Comparison of ENCODE assay signal across 10 mouse cellular contexts in genomic region chr2:27438281-27438680, GRCm38 (mm10). TPM values are rescaled to one million over a fixed set of nuclear protein-coding genes. Genes with fewer than 3 reads are reported as not detected.
A peak's percentile ranks its signal among the peaks of the same experiment; 100 is the strongest.
DNase-seq lines count a peak whose midpoint lies in the region; ATAC-seq and TF ChIP-seq lines count a peak whose summit lies in the region.
"Had no signal": no experiment of that assay in that cellular context is flagged by ENCODE, and none has a peak within 500 bp of the region (broad histone marks: within the 10 kb centered on the region; RNA-seq: fewer than 3 reads in every experiment).

No protein-coding gene starts in this region.

- no peaks in the 10 kb centered on the region for H3K4me1 ChIP-seq in lung, postnatal 0 days (ENCODE audit: insufficient read depth, low read depth, low read length)
- peaks cover 13 to 23% of the 10 kb centered on the region in 2 experiments; a peak in 3 of 4 replicates for H3K4me1 ChIP-seq in liver, embryonic 14.5 days (replicated peaks; ENCODE audit: control insufficient read depth in 2 of 2, insufficient read depth in 2 of 2, low read length in 1 of 2)

- ATAC-seq in lung, postnatal 0 days, result no peak
- ATAC-seq in liver, embryonic 14.5 days (ENCODE audit: insufficient read depth), result 0 out of 2 replicates have a peak, but pooled peaks have one; percentile 20

- H3K4me3 ChIP-seq in lung, postnatal 0 days (ENCODE audit: low read depth, low read length), result no peak overlapping the region
- no peak overlapping the region for H3K4me3 ChIP-seq in liver, embryonic 14.5 days (ENCODE audit: insufficient read depth in 1 of 2, low read depth in 2 of 2, low read length in 2 of 2)
- H3K4me3 ChIP-seq: heart, embryonic 15.5 days had no signal

- no peak overlapping the region for H3K27ac ChIP-seq in lung, postnatal 0 days (ENCODE audit: low read length)
- H3K27ac ChIP-seq in liver, embryonic 14.5 days, result no peak overlapping the region
- H3K27ac ChIP-seq: heart, embryonic 15.5 days; macrophage had no signal

- peak; percentile 35 for DNase-seq in lung, postnatal 0 days (ENCODE audit: low spot score)
- DNase-seq in lung, adult 18-20 months, result no peak
- peak; percentile 49 to 70 for DNase-seq in adrenal gland, postnatal 36 days
- DNase-seq in liver, embryonic 14.5 days (ENCODE audit: low read depth in 3 of 3, low spot score in 3 of 3), result peak; percentile 40 to 56 (median 46)
- peak; percentile 81 for DNase-seq in thymus, postnatal 4 days
- no peak for DNase-seq in cerebellum, adult 11-12 months
- no peak for DNase-seq in left cerebral cortex, adult 18-20 months (ENCODE audit: low spot score in 2 of 2)
- no peak for DNase-seq in kidney, adult 11 months

- no peaks in the 10 kb centered on the region for H3K36me3 ChIP-seq in lung, postnatal 0 days (ENCODE audit: insufficient read depth, low read length)
- no peaks in the 10 kb centered on the region for H3K36me3 ChIP-seq in liver, embryonic 14.5 days (replicated peaks; ENCODE audit: control insufficient read depth, insufficient read depth, low read depth)
- H3K36me3 ChIP-seq: heart, embryonic 15.5 days had no signal

- 14% methylated on average over 11 of the region's 11 CpGs for WGBS in lung, postnatal 0 days
- 6% methylated on average over 11 of the region's 11 CpGs for WGBS in liver, embryonic 14.5 days (ENCODE audit: insufficient replicate concordance)

- H3K4me2 ChIP-seq in lung, postnatal 0 days (replicated peaks; ENCODE audit: low read depth, low read length), result no peak overlapping the region
- H3K4me2 ChIP-seq in liver, embryonic 14.5 days (ENCODE audit: low read depth), result no peak overlapping the region
- H3K4me2 ChIP-seq: heart, embryonic 15.5 days had no signal

- no peak overlapping the region for H3K9ac ChIP-seq in lung, postnatal 0 days (replicated peaks; ENCODE audit: low read depth)
- no peak overlapping the region for H3K9ac ChIP-seq in liver, embryonic 14.5 days (replicated peaks)
- H3K9ac ChIP-seq: heart, embryonic 15.5 days had no signal

- TF ChIP-seq EP300 in lung, postnatal 0 days (IDR thresholded peaks at IDR 0.05), result no peak
- TF ChIP-seq EP300 in liver, embryonic 14.5 days (IDR thresholded peaks at IDR 0.05; ENCODE audit: low read depth), result no peak

- no peaks in the 10 kb centered on the region for H3K27me3 ChIP-seq in lung, postnatal 0 days (replicated peaks; ENCODE audit: insufficient read depth, low read length)
- H3K27me3 ChIP-seq in liver, embryonic 14.5 days (ENCODE audit: control insufficient read depth, insufficient read depth, low read length), result no peaks in the 10 kb centered on the region
- H3K27me3 ChIP-seq: heart, embryonic 15.5 days had no signal

- no peak for TF ChIP-seq CTCF in lung, postnatal 0 days (IDR thresholded peaks at IDR 0.05)
- no peak for TF ChIP-seq CTCF in liver, embryonic 14.5 days (IDR thresholded peaks at IDR 0.05; ENCODE audit: low read depth)

- H3K9me3 ChIP-seq in lung, postnatal 0 days (ENCODE audit: low read length), result no peaks in the 10 kb centered on the region
- no peaks in the 10 kb centered on the region for H3K9me3 ChIP-seq in liver, embryonic 14.5 days (ENCODE audit: control insufficient read depth, low read length)
- H3K9me3 ChIP-seq: heart, embryonic 15.5 days had no signal

RNA-seq across cellular contexts. Expression of gene Brd3os, which starts 3.8 kb away (rescaled TPM):
- polyA plus RNA-seq in lung, postnatal 0 days (2015; fragmentation: Nextera tagmentation; extraction: Ambion mirVana), result 3.4 and 3.8 TPM in 2 replicates
- total RNA-seq in adrenal gland, postnatal 36 days (2021), result 10 to 100 TPM in 1 of 2 experiments, 1 to 10 TPM in 1; 9.2 to 11.4 TPM
- polyA plus RNA-seq in liver, embryonic 14.5 days (2012; rRNA removed), result 0.29 and 0.39 TPM in 2 replicates
- polyA plus RNA-seq in liver, embryonic 14.5 days (2014; fragmentation: Nextera tagmentation; extraction: Ambion mirVana), result 0.33 and 0.44 TPM in 2 replicates
- total RNA-seq in left cerebral cortex, adult 18-20 months (2021), result 10 to 100 TPM; 27.8 to 28.3 TPM

RNA-seq across cellular contexts. Expression of gene Vav2, which starts 11.4 kb away (rescaled TPM):
- 11.8 and 12.1 TPM in 2 replicates for polyA plus RNA-seq in lung, postnatal 0 days (2015; fragmentation: Nextera tagmentation; extraction: Ambion mirVana)
- 10 to 100 TPM; 23.1 to 31.9 TPM for total RNA-seq in adrenal gland, postnatal 36 days (2021)
- polyA plus RNA-seq in liver, embryonic 14.5 days (2012; rRNA removed), result 5.2 and 5.8 TPM in 2 replicates
- polyA plus RNA-seq in liver, embryonic 14.5 days (2014; fragmentation: Nextera tagmentation; extraction: Ambion mirVana), result 2.8 and 3.0 TPM in 2 replicates
- total RNA-seq in left cerebral cortex, adult 18-20 months (2021), result 1 to 10 TPM; 7.9 to 9.8 TPM

Comparison
In these comparisons a context has a peak if more than half of its experiments do, and no peak if none do; other contexts are left out.
1. DNase-seq: peak in lung, postnatal 0 days (single experiment), adrenal gland, postnatal 36 days (2 of 2), liver, embryonic 14.5 days (3 of 3) and thymus, postnatal 4 days (single experiment); none in lung, adult 18-20 months (0 of 2), cerebellum, adult 11-12 months (single experiment), left cerebral cortex, adult 18-20 months (0 of 2) and kidney, adult 11 months (single experiment).